ENCODE assay signal across 13 mouse cellular contexts in the genomic region with DNA sequence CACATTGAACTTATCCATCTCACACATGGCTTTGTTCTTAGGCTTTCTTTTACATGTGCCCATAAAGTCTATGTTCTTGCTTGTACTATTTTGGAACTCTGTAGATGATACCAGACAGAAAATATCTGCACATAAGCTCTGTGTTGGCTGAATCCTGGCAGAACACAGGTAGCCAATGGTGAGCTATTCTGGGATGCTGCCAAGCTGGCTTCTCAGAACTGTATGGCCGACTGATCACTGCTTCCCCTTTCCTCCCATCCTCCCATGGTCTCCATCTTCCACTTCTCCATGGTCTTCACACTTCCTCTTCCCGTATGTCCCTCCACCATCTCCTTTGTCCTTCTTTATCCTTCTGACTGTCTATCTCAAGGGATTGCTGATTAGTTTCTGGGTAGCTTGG. TPM values are rescaled to one million over a fixed set of nuclear protein-coding genes. Genes with fewer than 3 reads are reported as not detected.
"Had no signal": no experiment of that assay in that cellular context is flagged by ENCODE, and none has a peak within 500 bp of the region (broad histone marks: within the 10 kb centered on the region; RNA-seq: fewer than 3 reads in every experiment).

No protein-coding gene starts in this region.

- DNase-seq: retina, postnatal 1 day; right cerebral cortex, adult 18-20 months; right cerebral cortex, postnatal 14 days; right cerebral cortex, postnatal 25 days; right cerebral cortex, postnatal 4 days; spleen, adult 18-20 months; thymus, adult 18-20 months; thymus, adult 2 months; thymus, postnatal 14 days; thymus, postnatal 25 days; thymus, postnatal 36 days; thymus, postnatal 4 days had no signal

RNA-seq across cellular contexts. Expression of a gene that starts 26.8 kb away (rescaled TPM):
- total RNA-seq: neutrophil, adult 5-6 weeks had no signal
